Mouse (Mus musculus) C2C12 (cell line): ENCODE results near the gene Aurkb.

Experiments
- CEBPB ChIP-seq: IDR thresholded peaks from one replicate; pipeline ENCODE4 v1.6.1; 2011; ENCODE audit warnings: low read depth, mild to moderate bottlenecking, control low read depth, moderate library complexity
- CTCF ChIP-seq: IDR thresholded peaks from one replicate; pipeline ENCODE4 v1.5.1; 2011; ENCODE audit not compliant: control insufficient read depth, insufficient read depth, insufficient read length
- MAX ChIP-seq: IDR thresholded peaks from one replicate; pipeline ENCODE4 v1.6.1; 2011; ENCODE audit warnings: mild to moderate bottlenecking, control low read depth
- USF1 ChIP-seq: IDR thresholded peaks from one replicate; pipeline ENCODE4 v1.6.1; 2011; ENCODE audit warnings: low read depth, mild to moderate bottlenecking, control low read depth, moderate library complexity

DNA sequence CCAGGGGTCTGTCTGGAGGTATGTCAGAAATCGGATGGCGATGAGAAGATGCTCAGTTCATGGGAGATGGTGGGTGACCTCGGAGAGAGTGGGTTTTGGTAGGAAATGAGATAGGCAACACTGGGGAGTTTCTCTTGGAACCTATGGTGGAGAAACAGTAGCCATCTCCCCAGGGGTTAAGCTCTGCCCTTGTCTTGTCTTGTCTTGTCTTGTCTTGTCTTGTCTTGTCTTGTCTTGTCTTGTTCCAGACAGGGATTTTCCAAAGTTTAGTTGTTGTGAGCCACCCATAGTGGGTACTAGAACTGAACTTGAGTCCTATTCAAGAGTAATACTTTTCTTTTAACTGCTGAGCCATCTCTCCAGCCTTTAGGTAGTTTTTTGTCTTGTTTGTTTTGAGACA is 18.9 kb upstream of the Aurkb start:
- TF ChIP-seq CTCF (no peak), MAX (no peak), USF1 (no peak), CEBPB (no peak)
